Mouse (Mus musculus) G1E (cell line): ENCODE results near the gene Gnpnat1.

Experiments used
- CTCF ChIP-seq: IDR thresholded peaks from 2 replicates; pipeline ENCODE4 v1.5.1; 2012; ENCODE audit warnings: low read depth, low read length, inconsistent platforms, mixed read lengths
- GATA1 ChIP-seq: IDR thresholded peaks from 2 replicates; pipeline ENCODE4 v1.6.1; 2012; ENCODE audit warnings: borderline replicate concordance, low read length, inconsistent platforms, mixed read lengths
- TAL1 ChIP-seq: conservative IDR thresholded peaks from 2 replicates; pipeline ENCODE4 v1.6.1; 2012; ENCODE audit warnings: low read depth, low read length, inconsistent platforms, mixed read lengths

- TF ChIP-seq GATA1, result no peak
- TF ChIP-seq CTCF, result no peak
- TF ChIP-seq TAL1, result no peak
Observed at GRCm38 (mm10) chr14:45350931-45351859, 53.5 kb downstream of the Gnpnat1 start, which contains the start of gene Styx.
